Mouse (Mus musculus) brown adipose tissue, adult 24 weeks (tissue): ENCODE results near the gene Vmn1r35. TPM values are rescaled to one million over a fixed set of nuclear protein-coding genes. Genes with fewer than 3 reads are reported as not detected.
"Not testable (repeated sequence)": the region's sequence is repeated elsewhere in the genome, so short reads cannot be mapped to it uniquely, and the experiment has no call there.

Experiments
- H3K27ac ChIP-seq: fragments of 200-500 bp; replicated peaks from 2 replicates; pipeline ENCODE4 v1.5.1; 2012; ENCODE audit warnings: low read depth, mild to moderate bottlenecking, low read length
- H3K4me1 ChIP-seq: fragments of 200-500 bp; 2 replicates; pipeline ENCODE4 v1.6.1; 2012; ENCODE audit warnings: low read length, mixed read lengths; ENCODE audit not compliant: control insufficient read depth, insufficient read depth, insufficient read length
- H3K4me3 ChIP-seq: fragments of 200-500 bp; 2 replicates; pipeline ENCODE4 v1.5.1; 2012; ENCODE audit warnings: low read depth, mild to moderate bottlenecking, low read length, moderate library complexity; ENCODE audit not compliant: insufficient read depth
- polyA plus RNA-seq: library from polyadenylated mRNA; stranded (reverse); fragments of >200 nt; gene quantifications from 2 replicates; pipeline ENCODE4 v1.2.4, GENCODE M21; 2012; ENCODE audit not compliant: missing spikeins, insufficient read depth, insufficient read length

The Vmn1r35 gene
- not detected in 2 replicates for polyA plus RNA-seq

DNA sequence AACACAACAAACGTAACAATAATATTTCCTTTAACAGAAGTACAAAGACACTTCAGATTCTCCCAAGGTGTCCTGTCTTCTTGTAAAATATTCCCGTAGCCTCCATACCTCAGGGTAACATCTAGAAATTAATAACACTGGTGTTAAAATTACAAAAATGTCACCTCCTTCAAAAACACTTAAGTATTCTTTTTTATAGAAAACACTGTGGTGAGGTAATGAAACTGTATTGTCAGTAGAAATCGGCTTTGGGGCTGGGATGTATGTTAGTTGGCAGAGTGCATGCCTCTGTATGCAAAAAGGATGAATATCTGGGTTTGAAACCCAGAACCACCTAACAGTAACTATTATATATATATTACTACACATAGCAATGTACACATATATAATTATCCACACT is at the start of gene Vmn1r35:
Gene Vmn1r35 (minus strand): TSS at position 101 of the 400 bp plus-strand sequence.
- Histone ChIP-seq H3K4me3 (no peak within 1 kb of the TSS), H3K27ac (no peak within 1 kb of the TSS), H3K4me1 (no peaks in the 10 kb centered on the region)

DNA sequence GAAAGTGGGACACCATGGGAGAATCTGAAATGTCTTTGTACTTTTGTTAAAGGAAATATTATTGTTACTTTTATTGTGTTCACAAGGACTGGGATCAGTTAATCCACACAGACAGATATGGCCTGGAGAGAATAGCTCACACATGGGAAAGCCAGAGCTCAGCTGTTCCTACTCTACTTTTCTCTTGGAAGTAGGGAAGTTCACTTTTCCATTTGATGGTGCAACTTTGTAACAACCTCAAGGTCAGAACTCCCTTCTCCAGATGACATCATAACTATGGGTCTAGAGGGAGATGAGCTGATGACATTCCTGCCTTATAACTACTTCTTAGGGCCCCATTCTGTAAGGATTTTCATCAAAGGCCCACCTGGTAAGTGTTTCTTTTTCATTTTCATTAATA is 43.4 kb upstream of the Vmn1r35 start, which contains the start of gene Vmn1r37:
Gene Vmn1r37 (plus strand): TSS at position 301 of the 400 bp plus-strand sequence.
- H3K4me3 ChIP-seq, H3K4me1 ChIP-seq, H3K27ac ChIP-seq: not testable (repeated sequence)

DNA sequence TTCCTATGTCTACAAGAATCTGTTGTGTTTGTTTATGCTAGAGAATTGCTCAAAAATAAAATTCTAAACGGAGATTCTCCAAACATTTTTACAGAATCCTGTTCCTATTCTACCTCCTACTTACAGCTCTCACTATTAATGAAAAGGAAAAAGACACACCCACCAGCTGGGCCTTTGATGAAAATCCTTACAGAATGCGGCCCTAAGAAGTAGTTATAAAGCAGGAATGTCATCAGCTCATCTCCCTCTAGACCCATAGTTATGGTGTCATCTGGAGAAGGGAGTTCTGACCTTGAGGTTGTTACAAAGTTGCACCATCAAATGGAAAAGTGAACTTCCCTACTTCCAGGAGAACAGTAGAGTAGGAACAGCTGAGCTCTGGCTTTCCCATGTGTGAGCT is 33.4 kb upstream of the Vmn1r35 start, which contains the start of gene Vmn1r36:
Gene Vmn1r36 (minus strand): TSS at position 101 of the 400 bp plus-strand sequence.
- H3K4me1 ChIP-seq, H3K27ac ChIP-seq, H3K4me3 ChIP-seq: not testable (repeated sequence)

DNA sequence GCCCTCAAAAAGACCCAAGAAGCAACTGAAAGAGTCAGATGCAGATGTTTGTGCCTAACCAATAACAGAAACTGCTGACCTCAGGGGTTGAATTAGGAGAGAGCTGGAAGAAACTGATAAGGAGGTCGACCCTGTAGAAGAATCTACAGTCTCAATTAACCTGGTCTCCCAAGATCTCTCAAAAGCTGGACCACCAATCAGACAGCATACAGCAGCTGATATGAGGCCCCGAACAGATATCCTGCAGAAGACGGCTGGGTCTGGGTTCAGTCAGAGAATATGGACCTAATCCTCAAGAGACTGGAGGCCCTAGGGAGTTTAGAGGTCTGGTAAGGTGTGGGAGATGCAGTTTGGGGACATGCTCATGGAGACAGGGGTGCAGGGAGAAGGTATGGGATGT is 28.1 kb upstream of the Vmn1r35 start:
- Histone ChIP-seq H3K4me1 (no peaks in the 10 kb centered on the region), H3K4me3 (no peak overlapping the region), H3K27ac (no peak overlapping the region)

DNA sequence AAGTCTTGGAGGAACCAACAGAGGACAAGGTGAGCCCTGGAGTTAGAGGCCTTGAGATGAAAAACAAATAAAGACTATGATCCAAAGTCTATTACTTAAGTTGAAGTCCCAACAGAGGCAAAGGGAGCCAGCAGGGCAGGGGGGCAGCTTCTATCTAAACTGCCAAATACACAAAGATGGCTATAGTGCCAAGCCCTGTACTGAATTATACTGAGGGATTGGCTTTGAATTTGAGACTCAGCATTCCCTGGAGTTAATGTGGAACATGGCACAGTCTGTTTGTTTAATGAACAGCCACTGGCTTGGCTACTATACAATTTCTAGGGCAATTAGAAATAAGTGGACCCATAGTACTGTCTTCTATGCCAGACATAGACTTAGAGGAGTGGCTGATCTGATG is 23.2 kb upstream of the Vmn1r35 start:
- Histone ChIP-seq H3K4me1 (no peaks in the 10 kb centered on the region), H3K27ac (no peak overlapping the region), H3K4me3 (no peak overlapping the region)

- no peak within 1 kb of the TSS for H3K27ac ChIP-seq
- no peaks in the 10 kb centered on the region for H3K4me1 ChIP-seq
Measured at GRCm38 (mm10) chr6:66643779-66644178, 41.9 kb downstream of the Vmn1r35 start, which contains the start of gene Vmn1r34. Vmn1r34 (minus strand) TSS chr6:66643879.

More at GRCm38 (mm10) chr6:66643779-66644178, 41.9 kb downstream of the Vmn1r35 start, which contains the start of gene Vmn1r34:
- H3K4me3 ChIP-seq = no peak within 1 kb of the TSS

Other genes with a start within 250 kb of the Vmn1r35 start
- gene Mad2l1, start 150.5 kb downstream of the Vmn1r35 start, polyA plus RNA-seq = 3.5 and 5.8 TPM in 2 replicates
- gene Vmn1r32, start 125.8 kb downstream of the Vmn1r35 start, polyA plus RNA-seq = not detected in 2 replicates
- gene Vmn1r33, start 67.6 kb downstream of the Vmn1r35 start, polyA plus RNA-seq = not detected in 2 replicates
- not detected in 2 replicates for gene Vmn1r34, start 42.0 kb downstream of the Vmn1r35 start, polyA plus RNA-seq
- gene Vmn1r36, start 33.3 kb upstream of the Vmn1r35 start, polyA plus RNA-seq = not detected in 2 replicates
- gene Vmn1r37, start 43.5 kb upstream of the Vmn1r35 start, polyA plus RNA-seq = not detected in 2 replicates
- gene Vmn1r38, start 96.7 kb upstream of the Vmn1r35 start, polyA plus RNA-seq = not detected in 2 replicates
- gene Vmn1r39, start 124.7 kb upstream of the Vmn1r35 start, polyA plus RNA-seq = not detected in 2 replicates
- gene Gng12, start 210.5 kb upstream of the Vmn1r35 start, polyA plus RNA-seq = 83.3 and 91.9 TPM in 2 replicates